Mouse (Mus musculus): Measurements from ENCODE around the gene Arhgef33. TPM values are rescaled to one million over a fixed set of nuclear protein-coding genes. Genes with fewer than 3 reads are reported as not detected.
"Not testable (repeated sequence)": the region's sequence is repeated elsewhere in the genome, so short reads cannot be mapped to it uniquely, and the experiment has no call there.

The Arhgef33 gene
- polyA plus RNA-seq, 1 experiment = 0.21 TPM

- Histone ChIP-seq H3K4me3 (replicated peaks; ENCODE audit: extremely low read depth, low read depth, low read length) (peak overlapping the region; percentile 48), H3K4me1 (ENCODE audit: control insufficient read depth, insufficient read depth, low read length) (peaks cover 2% of the 10 kb centered on the region)
- TF ChIP-seq POLR2A (IDR thresholded peaks at IDR 0.05; ENCODE audit: borderline replicate concordance, extremely low read depth, low read depth, low read length) = no peak
- TF ChIP-seq CTCF (IDR thresholded peaks at IDR 0.05; ENCODE audit: insufficient read depth, low read length) = no peak
- WGBS = 20% methylated on average over 29 of the region's 29 CpGs
- no peak for DNase-seq
These were observed 66.5 kb downstream of the Arhgef33 start for GRCm38 (mm10) chr17:80373726-80374096.

GRCm38 (mm10) chr17:80378386-80378785 lies 71.2 kb downstream of the Arhgef33 start:
- not testable (repeated sequence) for H3K4me1 ChIP-seq (ENCODE audit: control insufficient read depth, insufficient read depth, low read length); DNase-seq; H3K4me3 ChIP-seq (replicated peaks; ENCODE audit: extremely low read depth, low read depth, low read length)

- WGBS = 49% methylated on average over 1 of the region's 1 CpGs
- Histone ChIP-seq H3K4me1 (ENCODE audit: control insufficient read depth, insufficient read depth, low read length) (no peaks in the 10 kb centered on the region), H3K4me3 (replicated peaks; ENCODE audit: extremely low read depth, low read depth, low read length) (no peak overlapping the region)
- TF ChIP-seq POLR2A (IDR thresholded peaks at IDR 0.05; ENCODE audit: borderline replicate concordance, extremely low read depth, low read depth, low read length) (no peak), CTCF (IDR thresholded peaks at IDR 0.05; ENCODE audit: insufficient read depth, low read length) (no peak)
- DNase-seq = no peak
These were observed 78.5 kb downstream of the Arhgef33 start for GRCm38 (mm10) chr17:80385671-80386070.

DNA sequence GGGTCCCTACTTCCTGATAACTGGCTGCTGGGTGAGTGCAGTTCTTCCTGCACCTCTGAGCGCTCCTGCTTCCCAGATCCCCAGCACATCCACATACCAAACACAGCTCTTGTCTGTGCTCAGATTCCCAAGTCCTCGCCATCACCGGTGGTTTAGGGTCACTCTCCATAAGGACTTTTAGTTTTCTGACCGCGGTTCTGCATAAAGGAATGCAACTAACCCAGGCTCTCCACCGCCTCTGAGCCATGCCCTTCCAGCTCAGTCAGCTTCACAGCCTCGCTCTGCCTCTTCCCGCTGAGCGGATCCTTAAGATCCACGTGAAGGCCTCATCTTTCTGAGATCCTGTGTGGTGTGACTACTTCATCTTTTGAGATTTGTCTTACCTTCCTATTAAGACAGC lies 82.8 kb downstream of the Arhgef33 start:
- no peak overlapping the region for H3K4me3 ChIP-seq (replicated peaks; ENCODE audit: extremely low read depth, low read depth, low read length)
- TF ChIP-seq POLR2A (IDR thresholded peaks at IDR 0.05; ENCODE audit: borderline replicate concordance, extremely low read depth, low read depth, low read length) (no peak), CTCF (IDR thresholded peaks at IDR 0.05; ENCODE audit: insufficient read depth, low read length) (no peak)
- WGBS = 65% methylated on average over 10 of the region's 10 CpGs
- H3K4me1 ChIP-seq (ENCODE audit: control insufficient read depth, insufficient read depth, low read length) = no peaks in the 10 kb centered on the region
- DNase-seq = no peak

DNA sequence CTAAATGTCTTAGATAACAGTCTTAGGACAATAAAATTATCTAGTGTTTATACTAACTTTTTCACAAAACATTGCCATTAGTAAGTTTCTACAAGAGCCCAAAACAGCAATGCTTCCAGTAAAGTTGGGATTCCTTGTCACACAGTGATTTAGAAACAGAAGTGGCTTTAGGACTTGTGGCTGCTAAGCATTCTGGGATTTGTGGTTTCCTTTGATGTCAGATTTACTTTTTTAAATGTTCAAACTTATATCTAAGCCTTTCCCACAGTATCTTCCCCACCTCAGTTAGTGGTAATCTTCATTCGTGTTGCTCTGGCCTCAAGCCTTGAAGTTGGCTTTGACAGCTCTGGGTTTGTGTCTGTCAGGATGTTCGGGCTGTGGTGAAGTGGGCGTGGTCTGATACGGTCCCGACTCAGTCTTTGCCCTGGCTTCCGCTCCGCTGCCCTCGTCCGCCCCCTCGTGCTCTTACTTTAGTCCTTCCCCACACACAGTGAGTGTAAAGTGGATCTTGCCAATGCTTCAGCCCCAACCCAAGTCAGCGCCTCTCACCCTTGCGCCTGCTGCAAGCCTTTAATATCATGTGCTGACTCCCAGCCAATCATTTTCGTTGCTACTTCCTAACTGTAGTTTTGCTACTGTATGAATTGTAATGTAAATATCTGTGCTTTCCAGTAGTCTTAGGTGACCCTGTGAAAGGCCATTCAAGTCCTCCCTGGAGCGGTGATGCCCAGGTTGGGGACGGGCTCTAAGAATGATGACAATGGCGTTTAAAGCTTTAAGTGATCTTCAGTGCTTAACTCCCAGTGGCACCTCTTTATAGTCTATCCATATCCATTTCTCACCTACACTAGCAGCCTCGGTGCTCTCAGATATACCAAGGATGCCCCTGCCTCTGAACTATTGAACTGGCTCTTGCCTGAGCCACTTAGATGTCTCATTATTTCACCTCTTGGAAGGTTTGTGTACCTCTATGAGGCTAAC lies 84.5 kb downstream of the Arhgef33 start:
- Histone ChIP-seq H3K4me1 (ENCODE audit: control insufficient read depth, insufficient read depth, low read length) (no peaks in the 10 kb centered on the region), H3K4me3 (replicated peaks; ENCODE audit: extremely low read depth, low read depth, low read length) (peak overlapping the region; percentile 54)
- DNase-seq = peak; percentile 26
- WGBS = 9% methylated on average over 17 of the region's 17 CpGs
- TF ChIP-seq POLR2A (IDR thresholded peaks at IDR 0.05; ENCODE audit: borderline replicate concordance, extremely low read depth, low read depth, low read length) = no peak
- TF ChIP-seq CTCF (IDR thresholded peaks at IDR 0.05; ENCODE audit: insufficient read depth, low read length) = peak; percentile 42; the same call in 1 of the 2 replicates

DNA sequence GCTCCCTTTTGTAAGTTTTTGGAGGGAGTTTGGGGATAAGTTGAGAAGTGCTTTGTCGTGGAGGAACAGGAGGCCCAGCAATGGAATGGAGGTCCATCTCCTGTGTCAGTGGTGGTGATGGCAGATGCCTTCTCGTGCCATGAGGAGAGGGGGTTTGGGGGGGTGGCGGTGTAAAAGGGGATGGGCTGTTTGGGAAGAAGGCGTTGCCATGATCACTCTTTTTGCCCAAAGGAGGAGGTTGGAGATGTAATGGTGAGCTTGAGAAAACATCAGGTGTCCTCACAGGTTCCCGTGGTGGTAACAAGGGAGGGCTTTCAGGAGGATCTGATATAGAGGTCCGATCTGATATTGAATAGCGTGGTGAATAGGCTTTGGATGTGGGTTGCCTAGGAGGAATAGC lies 91.0 kb downstream of the Arhgef33 start:
- 95% methylated on average over 7 of the region's 7 CpGs for WGBS
- TF ChIP-seq POLR2A (IDR thresholded peaks at IDR 0.05; ENCODE audit: borderline replicate concordance, extremely low read depth, low read depth, low read length) (no peak), CTCF (IDR thresholded peaks at IDR 0.05; ENCODE audit: insufficient read depth, low read length) (no peak)
- no peak for DNase-seq

DNA sequence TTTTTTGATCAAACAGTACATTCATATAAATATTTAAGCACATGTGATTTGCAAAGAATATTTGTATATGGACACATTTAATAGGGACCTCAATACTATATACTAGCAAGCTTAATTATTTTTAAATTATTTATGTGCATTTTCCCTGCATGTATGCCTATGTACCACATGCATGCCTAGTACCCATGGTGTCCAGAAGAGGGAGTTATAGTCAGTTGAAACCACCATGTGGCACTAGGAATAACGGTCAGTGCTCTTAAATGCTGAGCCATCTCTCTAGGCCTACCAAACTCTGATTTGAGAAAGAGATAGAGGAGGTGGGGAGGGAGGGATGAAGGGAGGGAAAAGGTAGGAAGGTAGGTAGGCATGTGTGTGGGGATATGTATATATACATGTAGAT lies 104.0 kb downstream of the Arhgef33 start:
- DNase-seq = no peak
- WGBS = 58% methylated on average over 1 of the region's 1 CpGs
- no peaks in the 10 kb centered on the region for H3K4me1 ChIP-seq (ENCODE audit: control insufficient read depth, insufficient read depth, low read length)
- TF ChIP-seq CTCF (IDR thresholded peaks at IDR 0.05; ENCODE audit: insufficient read depth, low read length) = no peak
- no peak for TF ChIP-seq POLR2A (IDR thresholded peaks at IDR 0.05; ENCODE audit: borderline replicate concordance, extremely low read depth, low read depth, low read length)
- H3K4me3 ChIP-seq (replicated peaks; ENCODE audit: extremely low read depth, low read depth, low read length) = no peak overlapping the region

More for the DNA sequence above, 91.0 kb downstream of the Arhgef33 start:
- Histone ChIP-seq H3K4me1 (ENCODE audit: control insufficient read depth, insufficient read depth, low read length) (no peaks in the 10 kb centered on the region), H3K4me3 (replicated peaks; ENCODE audit: extremely low read depth, low read depth, low read length) (no peak overlapping the region)

DNA sequence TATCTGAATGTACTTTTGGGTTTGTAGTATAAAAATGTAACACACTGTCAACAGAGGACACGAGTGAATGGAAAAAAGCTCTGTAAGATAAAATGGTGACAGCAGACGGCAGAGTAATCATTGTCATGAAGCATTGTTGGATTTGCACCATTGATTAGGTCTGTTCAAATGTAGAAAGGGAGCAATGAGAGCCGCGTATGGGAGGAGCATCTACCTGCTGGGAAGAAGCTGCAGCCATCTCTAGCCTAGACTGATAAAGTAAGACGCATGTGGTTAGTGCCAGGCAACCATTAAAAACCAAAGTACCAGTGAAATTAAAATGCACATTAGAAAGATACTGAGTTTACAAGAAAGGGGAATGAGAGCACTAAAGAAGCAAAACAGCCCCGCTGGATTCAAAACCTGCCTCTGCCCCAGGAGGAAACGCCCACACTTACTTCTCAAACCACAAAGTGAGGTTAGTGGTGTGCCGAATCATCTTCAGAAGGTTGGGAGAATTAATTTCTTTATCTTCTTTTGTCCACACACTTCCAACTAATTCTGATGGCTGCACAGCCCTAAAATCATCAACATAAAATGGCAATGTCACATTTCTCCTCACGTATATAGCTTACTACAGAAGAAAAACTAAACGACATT lies 111.5 kb downstream of the Arhgef33 start:
- H3K4me3 ChIP-seq (replicated peaks; ENCODE audit: extremely low read depth, low read depth, low read length) = no peak overlapping the region
- 84% methylated on average over 10 of the region's 10 CpGs for WGBS
- DNase-seq = no peak
- H3K4me1 ChIP-seq (ENCODE audit: control insufficient read depth, insufficient read depth, low read length) = no peaks in the 10 kb centered on the region
- TF ChIP-seq POLR2A (IDR thresholded peaks at IDR 0.05; ENCODE audit: borderline replicate concordance, extremely low read depth, low read depth, low read length) (no peak), CTCF (IDR thresholded peaks at IDR 0.05; ENCODE audit: insufficient read depth, low read length) (no peak)

- no peak for DNase-seq
- WGBS = 89% methylated on average over 1 of the region's 1 CpGs
- H3K4me1 ChIP-seq (ENCODE audit: control insufficient read depth, insufficient read depth, low read length) = no peaks in the 10 kb centered on the region
- H3K4me3 ChIP-seq (replicated peaks; ENCODE audit: extremely low read depth, low read depth, low read length) = no peak overlapping the region
- TF ChIP-seq POLR2A (IDR thresholded peaks at IDR 0.05; ENCODE audit: borderline replicate concordance, extremely low read depth, low read depth, low read length) (no peak), CTCF (IDR thresholded peaks at IDR 0.05; ENCODE audit: insufficient read depth, low read length) (no peak)
These were observed 113.8 kb downstream of the Arhgef33 start for GRCm38 (mm10) chr17:80420998-80421397.

DNA sequence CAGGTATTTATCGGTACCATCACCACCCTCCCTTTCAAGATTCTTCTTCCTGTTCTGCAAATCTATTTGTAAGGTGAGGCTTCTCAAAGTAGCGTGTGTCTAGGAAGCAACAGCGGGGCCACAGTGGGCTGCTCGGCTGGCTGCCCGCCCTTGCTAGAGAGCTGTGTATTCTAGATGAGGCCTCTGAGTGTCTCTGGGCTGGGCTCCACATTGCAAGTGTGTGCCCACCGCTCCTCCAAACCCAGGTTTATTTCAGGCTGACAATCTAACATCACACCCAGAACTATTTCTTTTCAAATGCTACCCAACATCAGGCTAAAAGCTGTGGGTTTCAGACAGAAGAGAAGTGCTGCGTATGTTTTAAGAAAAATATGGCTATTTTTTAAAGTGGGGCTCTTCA lies 119.0 kb downstream of the Arhgef33 start:
- 91% methylated on average over 7 of the region's 7 CpGs for WGBS
- DNase-seq = no peak
- TF ChIP-seq POLR2A (IDR thresholded peaks at IDR 0.05; ENCODE audit: borderline replicate concordance, extremely low read depth, low read depth, low read length) = no peak
- TF ChIP-seq CTCF (IDR thresholded peaks at IDR 0.05; ENCODE audit: insufficient read depth, low read length) = no peak
- no peaks in the 10 kb centered on the region; the same call in 1 of the 2 replicates for H3K4me1 ChIP-seq (ENCODE audit: control insufficient read depth, insufficient read depth, low read length)
- no peak overlapping the region for H3K4me3 ChIP-seq (replicated peaks; ENCODE audit: extremely low read depth, low read depth, low read length)
